Mouse (Mus musculus) kidney, embryonic 15.5 days (tissue): ENCODE measurements around the gene Ube3b. TPM values are rescaled to one million over a fixed set of nuclear protein-coding genes. Genes with fewer than 3 reads are reported as not detected.

Source experiments
- ATAC-seq: fragments of 200-750 bp; cut with Nextera tagmentation; replicated peaks from 2 replicates; pipeline ENCODE4 v1.8.0; 2017; ENCODE audit warnings: moderate TSS enrichment; ENCODE audit not compliant: low FRiP score
- H3K27ac ChIP-seq: fragments of 300-500 bp; sonication (generic); 2 replicates; pipeline ENCODE4 v1.5.1; 2015; ENCODE audit warnings: mild to moderate bottlenecking, inconsistent platforms
- H3K27me3 ChIP-seq: fragments of 300-500 bp; sonication (generic); 2 replicates; pipeline ENCODE4 v1.6.1; 2015; ENCODE audit warnings: inconsistent platforms
- H3K36me3 ChIP-seq: fragments of 300-500 bp; sonication (generic); 2 replicates; pipeline ENCODE4 v1.6.1; 2015; ENCODE audit warnings: inconsistent platforms
- H3K4me1 ChIP-seq: fragments of 300-500 bp; sonication (generic); 2 replicates; pipeline ENCODE4 v1.6.1; 2015; ENCODE audit warnings: inconsistent platforms
- H3K4me2 ChIP-seq: fragments of 300-500 bp; sonication (generic); 2 replicates; pipeline ENCODE4 v1.6.1; 2015; ENCODE audit warnings: moderate library complexity, mild to moderate bottlenecking, inconsistent platforms
- H3K4me3 ChIP-seq: fragments of 300-500 bp; sonication (generic); replicated peaks from 2 replicates; pipeline ENCODE4 v1.5.1; 2015; ENCODE audit warnings: mild to moderate bottlenecking, inconsistent platforms
- H3K9ac ChIP-seq: fragments of 300-500 bp; sonication (generic); 2 replicates; pipeline ENCODE4 v1.6.1; 2015; ENCODE audit warnings: mild to moderate bottlenecking, inconsistent platforms
- H3K9me3 ChIP-seq: fragments of 300-500 bp; sonication (generic); replicated peaks from 2 replicates; pipeline ENCODE4 v1.6.1; 2016; ENCODE audit warnings: inconsistent platforms
- WGBS: fragments of 180-500 bp; shearing (Covaris S2); methylation state at CpG from one replicate; pipeline ENCODE4 v1.1.7; 2015; ENCODE audit warnings: mixed read lengths; 5-methylcytosine and 5-hydroxymethylcytosine counted together
- polyA plus RNA-seq: library from polyadenylated mRNA; unstranded; fragments of >200 nt; fragmentation: Nextera tagmentation; extraction: Ambion mirVana; gene quantifications from 2 replicates; pipeline ENCODE4 v1.2.1, GENCODE M21; 2015

The Ube3b gene
- 40.6 and 43.8 TPM in 2 replicates for polyA plus RNA-seq

GRCm38 (mm10) chr5:114380209-114381012 is at the start of gene Ube3b, which contains the start of gene Kctd10:
Gene Ube3b (plus strand): TSS chr5:114380607.
Gene Kctd10 (minus strand): TSS chr5:114380508.
- peak within 1 kb of the TSS; percentile 92 for H3K27ac ChIP-seq
- peaks cover 33% of the 10 kb centered on the region for H3K36me3 ChIP-seq
- H3K4me3 ChIP-seq: peak within 1 kb of the TSS; percentile 92
- peak; percentile 95 for ATAC-seq
- no peaks in the 10 kb centered on the region for H3K9me3 ChIP-seq
- H3K27me3 ChIP-seq: no peaks in the 10 kb centered on the region
- under 1% methylated on average over 72 of the region's 74 CpGs for WGBS
- H3K9ac ChIP-seq: peak within 1 kb of the TSS; percentile 98
- H3K4me1 ChIP-seq: peaks cover 59% of the 10 kb centered on the region
- H3K4me2 ChIP-seq: peak within 1 kb of the TSS; percentile 69

GRCm38 (mm10) chr5:114342996-114343395 is 37.4 kb upstream of the Ube3b start:
- Histone ChIP-seq H3K27ac (no peak overlapping the region), H3K27me3 (no peaks in the 10 kb centered on the region), H3K4me2 (no peak overlapping the region), H3K4me3 (no peak overlapping the region), H3K36me3 (no peaks in the 10 kb centered on the region), H3K4me1 (no peaks in the 10 kb centered on the region), H3K9ac (no peak overlapping the region), H3K9me3 (no peaks in the 10 kb centered on the region)
- WGBS: 87% methylated on average over 5 of the region's 5 CpGs
- ATAC-seq: no peak

GRCm38 (mm10) chr5:114343612-114344011 is 36.8 kb upstream of the Ube3b start:
- ATAC-seq: no peak
- Histone ChIP-seq H3K4me1 (no peaks in the 10 kb centered on the region), H3K27ac (no peak overlapping the region), H3K36me3 (no peaks in the 10 kb centered on the region), H3K9ac (no peak overlapping the region), H3K4me3 (no peak overlapping the region), H3K9me3 (no peaks in the 10 kb centered on the region), H3K4me2 (no peak overlapping the region), H3K27me3 (no peaks in the 10 kb centered on the region)
- 75% methylated on average over 7 of the region's 7 CpGs for WGBS

GRCm38 (mm10) chr5:114345538-114345937 is 34.9 kb upstream of the Ube3b start:
- Histone ChIP-seq H3K9ac (no peak overlapping the region), H3K27me3 (no peaks in the 10 kb centered on the region), H3K9me3 (no peaks in the 10 kb centered on the region), H3K4me2 (no peak overlapping the region), H3K27ac (no peak overlapping the region), H3K4me3 (no peak overlapping the region), H3K36me3 (no peaks in the 10 kb centered on the region), H3K4me1 (no peaks in the 10 kb centered on the region)
- ATAC-seq: no peak
- WGBS: 52% methylated on average over 3 of the region's 3 CpGs

- WGBS: 87% methylated on average over 10 of the region's 10 CpGs
- Histone ChIP-seq H3K36me3 (no peaks in the 10 kb centered on the region), H3K9ac (no peak overlapping the region)
These were observed 33.4 kb upstream of the Ube3b start for GRCm38 (mm10) chr5:114347005-114347404.

GRCm38 (mm10) chr5:114351490-114351889 is 28.9 kb upstream of the Ube3b start:
- no peak overlapping the region for H3K27ac ChIP-seq
- WGBS: 60% methylated on average over 10 of the region's 10 CpGs
- H3K9ac ChIP-seq: no peak overlapping the region
- 0 out of 2 replicates have a peak, but pooled peaks cover 4% of the 10 kb centered on the region for H3K4me1 ChIP-seq
- H3K4me3 ChIP-seq: no peak overlapping the region
- H3K9me3 ChIP-seq: no peaks in the 10 kb centered on the region
- no peaks in the 10 kb centered on the region for H3K36me3 ChIP-seq
- no peak overlapping the region for H3K4me2 ChIP-seq
- no peaks in the 10 kb centered on the region for H3K27me3 ChIP-seq
- ATAC-seq: no peak

More at GRCm38 (mm10) chr5:114347005-114347404, 33.4 kb upstream of the Ube3b start:
- ATAC-seq: no peak
- H3K4me1 ChIP-seq: no peaks in the 10 kb centered on the region
- no peaks in the 10 kb centered on the region for H3K27me3 ChIP-seq
- no peaks in the 10 kb centered on the region for H3K9me3 ChIP-seq
- no peak overlapping the region for H3K4me3 ChIP-seq
- H3K27ac ChIP-seq: no peak overlapping the region
- H3K4me2 ChIP-seq: no peak overlapping the region

- peak; percentile 90 for ATAC-seq
- Histone ChIP-seq H3K9me3 (no peaks in the 10 kb centered on the region), H3K4me3 (peak overlapping the region; percentile 10; the same call in 1 of the 2 replicates), H3K36me3 (peaks cover 20% of the 10 kb centered on the region), H3K27ac (peak overlapping the region; percentile 65), H3K4me1 (peaks cover 19% of the 10 kb centered on the region), H3K27me3 (no peaks in the 10 kb centered on the region), H3K9ac (no peak overlapping the region), H3K4me2 (peak overlapping the region; percentile 46)
- 23% methylated on average over 7 of the region's 7 CpGs for whole genome bisulfite sequencing
These were observed 24.0 kb upstream of the Ube3b start for GRCm38 (mm10) chr5:114356250-114356935.

GRCm38 (mm10) chr5:114356936-114357751 is 23.3 kb upstream of the Ube3b start:
- H3K4me1 ChIP-seq: peaks cover 19% of the 10 kb centered on the region
- no peaks in the 10 kb centered on the region for H3K9me3 ChIP-seq
- peaks cover 27% of the 10 kb centered on the region for H3K36me3 ChIP-seq
- peak overlapping the region; percentile 10; the same call in 1 of the 2 replicates for H3K4me3 ChIP-seq
- no peak overlapping the region for H3K9ac ChIP-seq
- peak overlapping the region; percentile 65 for H3K27ac ChIP-seq
- no peaks in the 10 kb centered on the region for H3K27me3 ChIP-seq
- peak overlapping the region; percentile 46 for H3K4me2 ChIP-seq
- ATAC-seq: peak; percentile 76
- WGBS: 49% methylated on average over 23 of the region's 23 CpGs

GRCm38 (mm10) chr5:114358833-114359232 is 21.6 kb upstream of the Ube3b start:
- Histone ChIP-seq H3K36me3 (peaks cover 44% of the 10 kb centered on the region), H3K27me3 (no peaks in the 10 kb centered on the region), H3K9me3 (no peaks in the 10 kb centered on the region), H3K4me2 (no peak overlapping the region), H3K4me1 (peaks cover 19% of the 10 kb centered on the region), H3K9ac (no peak overlapping the region), H3K4me3 (no peak overlapping the region), H3K27ac (no peak overlapping the region)
- no peak for ATAC-seq
- WGBS: 85% methylated on average over 10 of the region's 10 CpGs

GRCm38 (mm10) chr5:114359586-114359985 is 20.8 kb upstream of the Ube3b start:
- H3K27ac ChIP-seq: no peak overlapping the region
- H3K9ac ChIP-seq: no peak overlapping the region
- peaks cover 52% of the 10 kb centered on the region for H3K36me3 ChIP-seq
- no peaks in the 10 kb centered on the region for H3K27me3 ChIP-seq
- no peak for ATAC-seq
- H3K4me3 ChIP-seq: no peak overlapping the region
- no peaks in the 10 kb centered on the region for H3K9me3 ChIP-seq
- H3K4me1 ChIP-seq: peaks cover 19% of the 10 kb centered on the region
- WGBS: 63% methylated on average over 8 of the region's 8 CpGs
- H3K4me2 ChIP-seq: no peak overlapping the region

GRCm38 (mm10) chr5:114360968-114361367 is 19.4 kb upstream of the Ube3b start:
- 88% methylated on average over 15 of the region's 15 CpGs for WGBS
- Histone ChIP-seq H3K9ac (no peak overlapping the region), H3K4me3 (no peak overlapping the region), H3K4me1 (peaks cover 29% of the 10 kb centered on the region), H3K27me3 (no peaks in the 10 kb centered on the region), H3K4me2 (no peak overlapping the region), H3K36me3 (peaks cover 65% of the 10 kb centered on the region), H3K9me3 (no peaks in the 10 kb centered on the region), H3K27ac (no peak overlapping the region)
- ATAC-seq: no peak
